Mouse (Mus musculus) right cerebral cortex, adult 2 months (tissue): ENCODE measurements at regions not wholly inside any gene's neighbourhood (a gene's known extent, or its start where the extent isn't known, plus 50 kb on each side); places are given as distances from the start of the nearest gene placed in this dataset.

Source experiments
- DNase-seq, 2 experiments: peaks; one replicate each; pipeline ENCODE4 v3.0.0; 2021 to 2022; ENCODE audit warnings: low spot score in 2 of 2

GRCm38 (mm10) chr13:110580570-110580969, 185.7 kb downstream of the Plk2 start:
- DNase-seq = no peak

- DNase-seq = no peak
Observed at GRCm38 (mm10) chr13:110584765-110585164, 189.9 kb downstream of the Plk2 start.

DNA sequence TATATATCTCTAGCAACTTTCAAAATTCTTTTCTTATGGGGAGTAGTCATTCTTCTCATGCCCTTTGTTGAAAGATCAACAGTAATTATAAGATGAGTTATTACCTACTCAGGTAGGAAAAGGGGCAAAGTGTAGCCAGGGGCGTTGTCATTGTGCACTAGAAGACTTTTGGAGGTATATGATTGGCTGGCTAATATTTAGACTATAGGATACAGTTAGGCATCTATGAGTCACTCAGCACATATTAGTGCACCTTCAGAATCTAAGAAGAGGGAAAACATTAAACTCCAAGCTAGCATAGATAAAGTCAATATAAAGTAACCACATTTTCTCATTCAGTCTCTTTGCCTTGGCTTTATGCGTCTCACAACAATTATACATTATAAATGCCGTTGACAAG, 199.8 kb downstream of the Plk2 start:
- no peak for DNase-seq

DNA sequence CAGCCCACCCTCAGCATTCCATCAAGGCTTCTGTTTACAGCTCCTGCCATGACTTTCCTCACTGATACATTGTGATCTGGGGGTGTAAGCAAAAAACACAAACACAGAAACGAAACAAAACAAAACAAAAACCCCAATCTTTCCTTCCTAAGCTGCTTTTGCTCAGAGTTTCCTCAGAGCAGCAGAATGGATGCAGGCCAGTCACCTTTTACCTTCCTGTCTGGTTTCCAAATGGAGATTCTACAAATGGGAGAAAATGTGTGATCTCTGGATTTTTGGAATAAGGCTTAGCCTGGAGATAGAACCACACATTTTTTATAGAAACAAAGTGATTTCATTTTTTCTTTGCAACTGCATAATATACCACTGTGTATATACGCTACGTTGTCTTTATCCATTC, 204.8 kb downstream of the Plk2 start:
- DNase-seq = no peak

DNA sequence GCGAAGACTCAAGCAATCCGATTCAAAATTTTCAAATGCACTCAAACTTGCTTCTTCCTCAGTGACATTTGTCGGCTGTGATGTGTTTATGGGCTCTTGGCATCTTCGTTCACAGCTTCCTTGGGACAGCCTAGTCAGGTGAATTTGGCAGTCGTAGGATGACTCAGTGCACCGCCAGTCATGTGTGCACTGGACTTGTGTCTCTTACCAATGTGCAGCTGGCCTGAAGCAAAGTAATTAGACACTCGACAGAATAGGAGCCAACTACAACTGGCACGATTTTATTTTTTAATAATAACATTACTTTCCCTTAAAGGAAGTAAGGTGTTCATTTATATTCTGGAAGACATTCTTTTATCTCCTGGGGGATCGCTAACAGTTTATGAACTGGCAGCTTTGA, 205.5 kb downstream of the Plk2 start:
- no peak for DNase-seq

DNA sequence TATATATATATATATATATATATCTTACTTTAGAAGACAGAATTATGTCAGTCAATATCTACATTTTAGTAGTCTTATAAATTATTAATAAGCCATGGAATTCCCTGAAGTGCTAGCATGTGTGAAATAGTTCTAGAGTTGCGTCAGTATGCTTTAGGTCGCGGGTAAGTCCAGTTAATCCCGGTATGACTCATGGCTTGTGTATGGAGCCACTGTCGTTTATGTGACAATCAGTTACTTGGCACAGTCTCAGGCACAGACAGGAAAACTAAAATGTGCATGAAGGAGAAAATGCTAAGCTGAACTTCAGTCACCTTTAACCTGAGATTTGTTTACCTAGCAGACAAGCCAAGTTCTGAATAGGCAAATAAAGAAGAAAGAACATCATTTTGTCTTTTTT, 206.5 kb downstream of the Plk2 start:
- DNase-seq = no peak

GRCm38 (mm10) chr13:110601840-110602239, 207.0 kb downstream of the Plk2 start:
- no peak for DNase-seq

DNA sequence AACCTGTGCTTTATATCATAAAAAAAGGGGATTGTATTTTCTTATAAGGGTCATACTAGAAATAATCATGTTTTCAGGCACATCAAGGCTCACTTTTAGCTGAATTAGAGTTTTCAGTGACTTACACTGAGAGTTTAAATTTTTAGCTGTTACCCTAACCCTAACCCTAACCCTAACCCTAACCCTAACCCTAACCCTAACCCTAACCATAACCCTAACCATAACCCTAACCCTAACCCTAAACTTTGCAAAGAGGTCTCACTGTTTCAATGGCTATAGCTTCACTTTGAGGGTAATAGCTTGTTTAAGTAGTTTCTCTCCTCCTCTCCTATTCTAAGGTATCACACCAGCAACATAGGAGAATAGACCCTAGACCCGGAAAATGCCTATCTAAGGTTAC, 208.0 kb downstream of the Plk2 start:
- DNase-seq = no peak

GRCm38 (mm10) chr13:110619010-110619409, 224.2 kb downstream of the Plk2 start:
- peak; percentile 72 to 77 for DNase-seq

DNA sequence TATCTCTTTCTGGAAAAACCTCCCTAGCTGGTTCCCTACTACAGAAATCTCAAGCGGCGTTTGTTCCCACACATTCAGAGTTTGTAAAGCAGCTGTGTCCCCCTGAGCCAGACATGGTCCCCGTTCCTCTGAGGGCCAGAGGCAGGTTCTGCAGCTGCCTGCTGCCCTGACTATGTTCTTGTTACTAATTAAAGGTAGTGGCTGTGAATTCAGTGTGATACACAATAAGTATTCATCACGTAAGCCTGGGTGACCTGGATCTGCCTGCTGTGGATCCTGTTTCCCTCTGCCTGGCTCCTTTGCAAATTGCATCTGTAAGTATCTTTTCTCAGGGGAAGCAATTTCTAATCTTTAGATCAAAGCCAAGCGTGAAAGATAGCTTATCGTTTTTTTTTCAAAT, 232.3 kb downstream of the Plk2 start:
- DNase-seq = peak; percentile 33 to 50

GRCm38 (mm10) chr13:110627732-110628131, 232.9 kb downstream of the Plk2 start:
- peak; percentile 88 to 92 for DNase-seq

DNA sequence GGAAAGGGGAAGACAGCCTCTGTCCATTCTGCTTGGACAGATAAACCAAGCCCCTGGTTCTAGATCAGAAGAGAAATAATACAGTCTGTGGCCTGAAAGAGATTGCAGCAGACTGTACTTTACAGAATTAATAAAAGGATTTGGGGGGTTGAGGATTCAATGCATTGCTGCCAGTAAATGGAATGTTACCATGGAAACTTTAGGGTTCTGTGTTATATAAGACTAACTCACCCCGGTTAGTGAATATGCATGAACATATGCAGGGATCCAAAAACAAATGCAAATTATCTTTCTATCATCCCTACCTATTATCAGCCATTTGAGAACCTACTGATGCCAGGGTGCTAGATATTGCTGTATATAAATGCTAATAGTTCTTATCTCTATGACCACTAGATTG, 233.4 kb downstream of the Plk2 start:
- no peak for DNase-seq

- DNase-seq = no peak
Observed at GRCm38 (mm10) chr13:110633261-110633781, 238.5 kb downstream of the Plk2 start.

DNA sequence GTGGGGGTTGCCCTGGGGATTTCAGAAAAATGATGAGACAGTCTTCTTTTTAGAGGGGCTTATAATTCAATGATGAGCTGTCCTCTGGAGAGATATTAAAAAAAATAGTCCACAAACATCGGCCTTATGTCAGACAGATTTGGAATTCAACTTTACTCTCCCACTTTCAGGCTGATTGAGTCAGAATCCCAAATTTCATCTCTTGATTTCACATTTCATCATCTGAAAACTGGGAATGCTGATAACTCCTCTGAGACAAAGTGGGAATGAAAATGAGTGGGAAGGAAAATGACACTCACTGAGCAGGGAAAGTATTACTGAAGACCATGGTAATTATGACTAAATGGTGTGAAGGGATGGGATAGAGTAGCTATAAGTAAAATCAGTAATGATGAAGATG, 239.1 kb downstream of the Plk2 start:
- no peak for DNase-seq

DNA sequence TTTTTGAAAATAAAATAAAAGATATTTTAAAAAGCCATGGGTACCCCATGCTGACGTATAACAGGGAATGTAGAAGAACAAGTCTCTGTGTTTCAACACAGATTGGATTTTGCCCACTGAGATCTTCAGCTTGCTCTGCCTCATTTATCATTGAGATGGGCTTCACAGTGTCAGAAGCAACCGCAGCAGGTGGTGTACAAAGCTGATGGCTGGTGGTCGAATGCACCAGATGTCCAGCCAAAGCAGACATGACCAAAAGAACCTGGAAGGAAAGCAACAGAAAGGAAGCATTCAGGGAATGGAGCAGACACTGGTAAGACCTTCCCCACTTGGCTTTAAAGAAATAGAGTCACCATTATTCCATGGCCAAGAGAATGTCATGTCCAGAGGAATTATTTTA, 247.9 kb downstream of the Plk2 start:
- no peak for DNase-seq

- DNase-seq = peak; percentile 37 to 53
Observed at GRCm38 (mm10) chr13:110643198-110643896, 248.5 kb downstream of the Plk2 start.

- no peak for DNase-seq
Observed at GRCm38 (mm10) chr13:110643897-110644213, 249.0 kb downstream of the Plk2 start.

DNA sequence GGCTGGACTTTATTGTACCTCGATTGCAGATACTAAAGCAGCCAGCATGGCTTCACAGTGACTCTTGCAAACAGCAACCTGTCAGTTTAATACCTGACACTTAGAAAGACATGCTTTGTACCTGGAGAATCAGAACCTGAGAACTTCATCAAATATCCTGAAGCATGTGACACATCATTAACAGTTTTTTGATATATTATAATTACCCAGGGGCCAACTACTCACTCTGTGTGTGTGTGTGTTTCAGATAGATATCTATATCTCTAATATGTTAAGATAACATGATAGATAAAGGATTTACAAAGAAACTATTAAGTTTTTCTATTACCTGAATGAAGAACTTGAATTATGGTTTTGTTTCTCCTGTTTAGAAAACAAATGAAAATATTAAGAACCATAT, 254.5 kb downstream of the Plk2 start:
- no peak for DNase-seq

DNA sequence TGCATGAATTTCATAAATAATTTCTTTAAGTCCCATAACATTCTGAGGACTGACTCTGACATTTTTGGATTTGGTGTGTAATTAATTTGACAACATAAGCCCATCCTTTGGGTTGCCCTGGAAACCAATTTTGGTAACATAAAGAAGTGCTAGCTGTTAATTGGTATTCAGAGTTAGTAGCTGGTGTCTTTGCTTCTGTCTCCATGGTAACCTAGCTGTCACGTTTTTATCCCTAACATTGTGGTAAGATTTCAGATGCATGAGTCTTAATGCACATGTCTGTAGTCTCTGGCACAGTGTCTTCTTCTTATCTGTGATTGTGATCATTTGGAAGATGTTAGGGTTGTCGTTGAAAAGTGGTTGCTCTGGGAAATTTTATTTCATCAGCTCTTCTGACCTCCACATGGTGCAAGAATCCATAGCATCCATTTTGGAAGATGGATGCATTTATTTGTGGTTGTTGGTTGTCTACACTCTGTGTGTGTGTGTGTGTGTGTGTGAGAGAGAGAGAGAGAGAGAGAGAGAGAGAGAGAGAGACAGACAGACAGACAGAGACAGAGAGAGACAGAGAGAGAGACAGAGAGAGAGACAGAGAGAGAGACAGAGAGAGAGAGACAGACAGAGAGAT, 255.1 kb downstream of the Plk2 start:
- DNase-seq = peak in 1 of 2 experiments; percentile 37

DNA sequence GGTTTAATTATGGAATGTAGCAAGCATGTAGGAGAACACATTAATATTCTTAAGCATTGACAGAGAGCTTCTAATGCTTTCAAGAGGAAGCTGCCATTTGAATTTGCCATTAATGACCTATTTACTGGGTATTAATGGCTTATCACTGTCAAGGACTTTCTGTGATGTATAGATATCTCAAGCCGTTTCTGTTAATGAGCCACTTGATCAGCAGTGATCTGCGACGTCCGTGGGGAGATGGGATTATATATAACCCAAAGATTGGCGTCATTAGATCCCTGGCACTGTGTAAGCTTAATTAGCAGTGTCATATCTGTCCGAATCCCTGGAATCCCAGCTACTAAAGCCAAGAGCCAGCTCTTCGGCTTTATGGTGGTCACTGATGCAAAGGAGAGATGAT, 257.4 kb downstream of the Plk2 start:
- no peak for DNase-seq

- DNase-seq = no peak
Observed at GRCm38 (mm10) chr13:110665073-110665800, 270.4 kb downstream of the Plk2 start.

DNA sequence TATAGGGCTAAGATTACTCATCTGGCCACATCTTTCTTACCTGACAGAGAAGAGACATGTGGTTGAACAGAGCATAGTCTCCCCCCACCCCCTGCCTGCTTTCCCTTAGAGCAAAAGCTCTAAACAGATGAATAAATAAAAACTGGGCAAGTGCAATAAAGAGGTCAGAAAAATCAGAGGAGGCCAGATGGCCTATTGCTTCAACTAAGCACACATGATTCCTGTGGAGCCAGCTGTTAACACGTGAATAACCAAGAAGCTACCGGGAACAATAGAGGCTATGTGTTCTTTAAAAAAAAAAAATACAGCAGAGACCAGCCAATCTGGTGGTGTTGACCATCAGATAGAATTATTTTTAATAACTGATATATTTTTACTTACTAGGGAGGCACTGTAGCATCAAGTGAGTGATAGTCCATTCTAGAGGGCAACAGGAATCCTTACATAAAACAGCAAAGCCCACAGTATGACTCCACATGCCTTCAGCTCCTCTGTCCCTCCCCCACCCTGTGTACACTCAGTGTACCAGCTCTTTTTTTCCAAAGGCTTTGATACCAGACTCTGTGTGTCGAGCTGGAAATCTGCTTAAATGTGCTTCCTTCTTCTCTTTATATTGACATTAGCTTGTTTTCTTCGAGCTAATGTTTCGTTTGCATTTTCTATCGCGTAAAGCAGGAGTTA, 272.6 kb downstream of the Plk2 start:
- DNase-seq = no peak
